Comparison of ENCODE assay signal across 16 mouse cellular contexts in genomic region chr6:30922821-30923220, GRCm38 (mm10). TPM values are rescaled to one million over a fixed set of nuclear protein-coding genes. Genes with fewer than 3 reads are reported as not detected.
DNase-seq lines count a peak whose midpoint lies in the region; ATAC-seq and TF ChIP-seq lines count a peak whose summit lies in the region.
"Had no signal": no experiment of that assay in that cellular context is flagged by ENCODE, and none has a peak within 500 bp of the region (broad histone marks: within the 10 kb centered on the region; RNA-seq: fewer than 3 reads in every experiment).

No protein-coding gene starts in this region.

- no peak for DNase-seq in heart, adult 2 months
- DNase-seq in heart, postnatal 4 days: no peak
- peak; percentile 44 for DNase-seq in lung, postnatal 0 days (ENCODE audit: low spot score)
- DNase-seq in lung, adult 2 months: no peak
- DNase-seq in MEL (ENCODE audit: low read depth, low spot score): peak; percentile 18
- DNase-seq in embryonic facial prominence, embryonic 14.5 days (ENCODE audit: low spot score): peak; percentile 29
- no peak for DNase-seq in cerebellum, adult 11 months
- DNase-seq: cerebellum, adult 9-11 months; gastrocnemius, postnatal 14 days; kidney, adult 11 months; layer of hippocampus, adult 9-11 months; lung, postnatal 4 days; thymus, postnatal 4 days had no signal

- H3K4me1 ChIP-seq in heart, adult 2 months (ENCODE audit: control insufficient read depth, insufficient read depth, low read length): no peaks in the 10 kb centered on the region
- H3K4me1 ChIP-seq in lung, postnatal 0 days (ENCODE audit: insufficient read depth, low read depth, low read length): no peaks in the 10 kb centered on the region
- H3K4me1 ChIP-seq in lung, adult 2 months (ENCODE audit: control insufficient read depth, insufficient read depth, low read length): peaks cover 2% of the 10 kb centered on the region; the same call in 1 of the 2 replicates
- no peaks in the 10 kb centered on the region for H3K4me1 ChIP-seq in MEL (ENCODE audit: control insufficient read depth in 1 of 2, insufficient read depth in 2 of 2, low read length in 2 of 2)
- no peaks in the 10 kb centered on the region for H3K4me1 ChIP-seq in embryonic facial prominence, embryonic 14.5 days (ENCODE audit: control insufficient read depth, insufficient read depth, low read length)
- H3K4me1 ChIP-seq: limb, embryonic 12.5 days had no signal

- no peaks in the 10 kb centered on the region for H3K27me3 ChIP-seq in heart, adult 2 months (ENCODE audit: control insufficient read depth, insufficient read depth, low read length)
- no peaks in the 10 kb centered on the region for H3K27me3 ChIP-seq in lung, postnatal 0 days (replicated peaks; ENCODE audit: insufficient read depth, low read length)
- peaks cover 0 to 1% of the 10 kb centered on the region in 2 experiments; a peak in 2 of 4 replicates for H3K27me3 ChIP-seq in MEL (ENCODE audit: control insufficient read depth in 1 of 2, insufficient read depth in 2 of 2, low read length in 2 of 2)
- H3K27me3 ChIP-seq in embryonic facial prominence, embryonic 14.5 days (replicated peaks; ENCODE audit: control insufficient read depth, insufficient read depth, low read length): no peaks in the 10 kb centered on the region
- H3K27me3 ChIP-seq: limb, embryonic 12.5 days had no signal

- no peaks in the 10 kb centered on the region for H3K79me2 ChIP-seq in heart, adult 2 months (replicated peaks; ENCODE audit: control insufficient read depth, insufficient read depth, low read length)
- no peaks in the 10 kb centered on the region for H3K79me2 ChIP-seq in MEL (ENCODE audit: control insufficient read depth, insufficient read depth, low read length, poor library complexity)

- no peak for TF ChIP-seq POLR2A in heart, adult 2 months (IDR thresholded peaks at IDR 0.05; ENCODE audit: insufficient read depth, low read depth, low read length)
- no peak for TF ChIP-seq POLR2A in lung, adult 2 months (IDR thresholded peaks at IDR 0.05; ENCODE audit: borderline replicate concordance, extremely low read depth, low read depth, low read length)
- no peak for TF ChIP-seq POLR2A in MEL (IDR thresholded peaks at IDR 0.05; ENCODE audit: control insufficient read depth in 1 of 2, insufficient read depth in 1 of 2, low read depth in 1 of 2, low read length in 2 of 2, poor library complexity in 1 of 2)

- no peak for ATAC-seq in lung, postnatal 0 days
- ATAC-seq in embryonic facial prominence, embryonic 14.5 days (ENCODE audit: low read depth): no peak
- no peak for ATAC-seq in monocyte, adult 5-6 weeks (replicated peaks; ENCODE audit: insufficient number of reproducible peaks, low FRiP score, low TSS enrichment, poor library complexity, severe bottlenecking)

- TF ChIP-seq CTCF in heart, adult 2 months (IDR thresholded peaks at IDR 0.05): peak; percentile 59
- peak; percentile 51 for TF ChIP-seq CTCF in lung, postnatal 0 days (IDR thresholded peaks at IDR 0.05)
- no peak for TF ChIP-seq CTCF in lung, adult 2 months (IDR thresholded peaks at IDR 0.05; ENCODE audit: insufficient read depth, low read length)
- TF ChIP-seq CTCF in MEL (IDR thresholded peaks at IDR 0.05 in 2 of 3, conservative IDR thresholded peaks at IDR 0.05 in 1 of 3; ENCODE audit: control insufficient read depth in 1 of 3, insufficient read depth in 1 of 3, low read depth in 2 of 3, low read length in 3 of 3, poor library complexity in 1 of 3, severe bottlenecking in 1 of 3): peak in 2 of 3 experiments; percentile 16 to 58; a peak in 3 of 6 replicates

- TF ChIP-seq RAD21 in MEL (IDR thresholded peaks at IDR 0.05; ENCODE audit: low read depth, low read length): peak; percentile 67

- no peak overlapping the region for H3K4me2 ChIP-seq in lung, postnatal 0 days (replicated peaks; ENCODE audit: low read depth, low read length)
- no peak overlapping the region for H3K4me2 ChIP-seq in embryonic facial prominence, embryonic 14.5 days (ENCODE audit: low read depth, low read length)
- H3K4me2 ChIP-seq: limb, embryonic 12.5 days had no signal

- H3K27ac ChIP-seq in heart, adult 2 months: no peak overlapping the region
- no peak overlapping the region for H3K27ac ChIP-seq in lung, postnatal 0 days (ENCODE audit: low read length)
- no peak overlapping the region for H3K27ac ChIP-seq in MEL (ENCODE audit: control insufficient read depth, low read depth, low read length)
- H3K27ac ChIP-seq in embryonic facial prominence, embryonic 14.5 days (replicated peaks; ENCODE audit: low read depth, low read length): no peak overlapping the region
- H3K27ac ChIP-seq: limb, embryonic 12.5 days had no signal

- no peaks in the 10 kb centered on the region for H3K9me3 ChIP-seq in lung, postnatal 0 days (ENCODE audit: low read length)
- no peaks in the 10 kb centered on the region for H3K9me3 ChIP-seq in MEL (replicated peaks; ENCODE audit: insufficient read depth, low read length)
- no peaks in the 10 kb centered on the region for H3K9me3 ChIP-seq in embryonic facial prominence, embryonic 14.5 days (ENCODE audit: control insufficient read depth, low read length)
- H3K9me3 ChIP-seq: limb, embryonic 12.5 days had no signal

- TF ChIP-seq EP300 in heart, adult 2 months (IDR thresholded peaks at IDR 0.05; ENCODE audit: insufficient read depth, low read depth, low read length): no peak
- TF ChIP-seq EP300 in lung, postnatal 0 days (IDR thresholded peaks at IDR 0.05): no peak
- TF ChIP-seq EP300 in MEL (IDR thresholded peaks at IDR 0.05; ENCODE audit: low read depth in 1 of 2, low read length in 2 of 2): no peak

- H3K4me3 ChIP-seq in heart, adult 2 months: no peak overlapping the region
- no peak overlapping the region for H3K4me3 ChIP-seq in lung, postnatal 0 days (ENCODE audit: low read depth, low read length)
- no peak overlapping the region for H3K4me3 ChIP-seq in lung, adult 2 months (replicated peaks; ENCODE audit: extremely low read depth, low read depth, low read length)
- H3K4me3 ChIP-seq in MEL (ENCODE audit: control insufficient read depth in 1 of 2, insufficient read depth in 1 of 2, low read depth in 2 of 2, low read length in 2 of 2): no peak overlapping the region
- no peak overlapping the region for H3K4me3 ChIP-seq in embryonic facial prominence, embryonic 14.5 days (ENCODE audit: low read depth, low read length)
- H3K4me3 ChIP-seq: limb, embryonic 12.5 days had no signal

- H3K9ac ChIP-seq in heart, adult 2 months (ENCODE audit: low read depth, low read length): no peak overlapping the region
- H3K9ac ChIP-seq in lung, postnatal 0 days (replicated peaks; ENCODE audit: low read depth): no peak overlapping the region
- H3K9ac ChIP-seq in MEL (ENCODE audit: control insufficient read depth, low read depth, low read length, poor library complexity, severe bottlenecking): no peak overlapping the region
- no peak overlapping the region for H3K9ac ChIP-seq in embryonic facial prominence, embryonic 14.5 days (ENCODE audit: low read depth, low read length)
- H3K9ac ChIP-seq: limb, embryonic 12.5 days had no signal

- H3K36me3 ChIP-seq in heart, adult 2 months (ENCODE audit: control insufficient read depth, insufficient read depth, low read length): no peaks in the 10 kb centered on the region
- no peaks in the 10 kb centered on the region for H3K36me3 ChIP-seq in lung, postnatal 0 days (ENCODE audit: insufficient read depth, low read length)
- H3K36me3 ChIP-seq in MEL (ENCODE audit: control insufficient read depth in 1 of 2, insufficient read depth in 2 of 2, low read length in 2 of 2): no peaks in the 10 kb centered on the region
- no peaks in the 10 kb centered on the region for H3K36me3 ChIP-seq in embryonic facial prominence, embryonic 14.5 days (ENCODE audit: control insufficient read depth, insufficient read depth, low read length)
- H3K36me3 ChIP-seq: limb, embryonic 12.5 days had no signal

- intact Hi-C loops in heart, adult 2 months (cut with DNase I): loop anchor here (10.0 kb wide), 1 partner anchor 388 kb away; no protein-coding TSS in a partner anchor

- WGBS in heart, adult 2 months: 51% methylated on average over 2 of the region's 2 CpGs
- 43% methylated on average over 2 of the region's 2 CpGs for WGBS in lung, postnatal 0 days
- WGBS in lung, adult 2 months: 44% methylated on average over 2 of the region's 2 CpGs
- WGBS in embryonic facial prominence, embryonic 14.5 days: 45% methylated on average over 2 of the region's 2 CpGs

RNA-seq across cellular contexts. Expression of gene Tsga13, which starts 7.4 kb away (rescaled TPM):
- not detected for total RNA-seq in heart, adult 2 months (2021)
- not detected in 2 replicates for polyA plus RNA-seq in heart, adult 2 months (2012; rRNA removed)
- total RNA-seq in heart, postnatal 4 days (2021): not detected
- 0.15 and 0.20 TPM in 2 replicates for polyA plus RNA-seq in lung, postnatal 0 days (2015; fragmentation: Nextera tagmentation; extraction: Ambion mirVana)
- polyA plus RNA-seq in lung, adult 2 months (2012; rRNA removed): not detected in 2 replicates
- total RNA-seq in MEL (2012; rRNA removed): not detected in 2 replicates
- not detected for polyA plus RNA-seq in MEL (2012; ENCODE audit: insufficient read depth in 1 of 2, insufficient read length in 2 of 2, low read depth in 1 of 2, low replicate concordance in 2 of 2, missing spikeins in 1 of 2)
- polyA plus RNA-seq in embryonic facial prominence, embryonic 14.5 days (2014; fragmentation: Nextera tagmentation; extraction: Ambion mirVana): 0.29 and 0.30 TPM in 2 replicates
- not detected in 3 replicates for total RNA-seq in monocyte, adult 5-6 weeks (2017)
- total RNA-seq: adrenal gland, postnatal 36 days; gastrocnemius, postnatal 14 days had no signal
- polyA plus RNA-seq: limb, embryonic 12.5 days had no signal

RNA-seq across cellular contexts. Expression of gene Copg2, which starts 26.2 kb away (rescaled TPM):
- 10 to 100 TPM; 35.0 to 37.1 TPM for total RNA-seq in heart, adult 2 months (2021)
- 11.8 and 25.0 TPM in 2 replicates for polyA plus RNA-seq in heart, adult 2 months (2012; rRNA removed)
- total RNA-seq in heart, postnatal 4 days (2021): 10 to 100 TPM; 50.2 to 50.7 TPM
- 15.9 and 19.8 TPM in 2 replicates for polyA plus RNA-seq in lung, postnatal 0 days (2015; fragmentation: Nextera tagmentation; extraction: Ambion mirVana)
- polyA plus RNA-seq in lung, adult 2 months (2012; rRNA removed): 6.8 and 11.1 TPM in 2 replicates
- 14.8 and 16.0 TPM in 2 replicates for total RNA-seq in MEL (2012; rRNA removed)
- polyA plus RNA-seq in MEL (2012; ENCODE audit: insufficient read depth in 1 of 2, insufficient read length in 2 of 2, low read depth in 1 of 2, low replicate concordance in 2 of 2, missing spikeins in 1 of 2): 10 to 100 TPM in 1 of 2 experiments, not detected in 1; 20.3 TPM
- 29.0 and 31.3 TPM in 2 replicates for polyA plus RNA-seq in embryonic facial prominence, embryonic 14.5 days (2014; fragmentation: Nextera tagmentation; extraction: Ambion mirVana)
- 40.5 to 51.7 TPM (median 47.6 TPM) in 3 replicates for total RNA-seq in monocyte, adult 5-6 weeks (2017)

RNA-seq across cellular contexts. Expression of gene Klf14, which starts 36.1 kb away (rescaled TPM):
- under 1 TPM; 0.25 to 0.26 TPM for total RNA-seq in heart, adult 2 months (2021)
- 0.06 and 0.12 TPM in 2 replicates for polyA plus RNA-seq in heart, adult 2 months (2012; rRNA removed)
- 1 to 10 TPM; 2.1 to 2.2 TPM for total RNA-seq in heart, postnatal 4 days (2021)
- 1.3 and 1.4 TPM in 2 replicates for polyA plus RNA-seq in lung, postnatal 0 days (2015; fragmentation: Nextera tagmentation; extraction: Ambion mirVana)
- not detected in 2 replicates for polyA plus RNA-seq in lung, adult 2 months (2012; rRNA removed)
- total RNA-seq in MEL (2012; rRNA removed): not detected in 2 replicates
- not detected for polyA plus RNA-seq in MEL (2012; ENCODE audit: insufficient read depth in 1 of 2, insufficient read length in 2 of 2, low read depth in 1 of 2, low replicate concordance in 2 of 2, missing spikeins in 1 of 2)
- polyA plus RNA-seq in embryonic facial prominence, embryonic 14.5 days (2014; fragmentation: Nextera tagmentation; extraction: Ambion mirVana): 15.0 and 18.6 TPM in 2 replicates
- 0.10 TPM in 1 of 3 replicates, not detected in the others for total RNA-seq in monocyte, adult 5-6 weeks (2017)
- total RNA-seq: adrenal gland, postnatal 36 days had no signal

Comparison
In these comparisons a context has a peak if more than half of its experiments do, and no peak if none do; other contexts are left out.
1. DNase-seq: peak in lung, postnatal 0 days (single experiment), MEL (single experiment) and embryonic facial prominence, embryonic 14.5 days (single experiment); none in heart, adult 2 months (0 of 2), heart, postnatal 4 days (single experiment), lung, adult 2 months (single experiment) and cerebellum, adult 11 months (single experiment).